Mouse (Mus musculus) cerebellum, adult (tissue): Measurements from ENCODE around the gene Myl9.

Source experiments
- ATAC-seq: cut with Nextera tagmentation; 2 replicates; pipeline ENCODE4 v1.9.2; 2017; ENCODE audit warnings: mild to moderate bottlenecking, moderate library complexity, mixed read lengths; ENCODE audit not compliant: insufficient number of reproducible peaks, low FRiP score, low TSS enrichment

Gene Myl9

GRCm38 (mm10) chr2:156763101-156763500, 12.1 kb upstream of the Myl9 start:
- ATAC-seq: no peak

- no peak for ATAC-seq
These were observed 11.2 kb upstream of the Myl9 start for GRCm38 (mm10) chr2:156764022-156764421.

- no peak for ATAC-seq
These were observed 10.5 kb upstream of the Myl9 start for GRCm38 (mm10) chr2:156764747-156765146.

GRCm38 (mm10) chr2:156765593-156765992, 9.6 kb upstream of the Myl9 start:
- no peak for ATAC-seq

- ATAC-seq: 0 out of 2 replicates have a peak, but pooled peaks have one; percentile 10
These were observed 8.8 kb upstream of the Myl9 start for GRCm38 (mm10) chr2:156766227-156767019.

GRCm38 (mm10) chr2:156767108-156767507, 8.1 kb upstream of the Myl9 start:
- ATAC-seq: no peak

- no peak for ATAC-seq
These were observed 5.9 kb upstream of the Myl9 start for GRCm38 (mm10) chr2:156769274-156769673.

- no peak for ATAC-seq
These were observed 1.8 kb upstream of the Myl9 start for GRCm38 (mm10) chr2:156773470-156773869.

GRCm38 (mm10) chr2:156774035-156774737, 1.0 kb upstream of the Myl9 start:
- no peak for ATAC-seq

GRCm38 (mm10) chr2:156775455-156776435, 525 bp downstream of the Myl9 start:
- ATAC-seq: no peak

- no peak for ATAC-seq
These were observed 1.7 kb downstream of the Myl9 start for GRCm38 (mm10) chr2:156776907-156777306.

GRCm38 (mm10) chr2:156777326-156778004, 2.2 kb downstream of the Myl9 start:
- ATAC-seq: no peak

- ATAC-seq: no peak
These were observed 3.4 kb downstream of the Myl9 start for GRCm38 (mm10) chr2:156778571-156778970.

- ATAC-seq: no peak
These were observed 3.8 kb downstream of the Myl9 start for GRCm38 (mm10) chr2:156779036-156779435.

GRCm38 (mm10) chr2:156779488-156779887, 4.3 kb downstream of the Myl9 start:
- ATAC-seq: no peak

- ATAC-seq: no peak
These were observed 4.9 kb downstream of the Myl9 start for GRCm38 (mm10) chr2:156780129-156780528.

GRCm38 (mm10) chr2:156780752-156781151, 5.5 kb downstream of the Myl9 start:
- no peak for ATAC-seq

GRCm38 (mm10) chr2:156781281-156781680, 6.1 kb downstream of the Myl9 start:
- ATAC-seq: no peak

GRCm38 (mm10) chr2:156781836-156782480, 6.7 kb downstream of the Myl9 start:
- no peak for ATAC-seq
